Mouse (Mus musculus) spleen, adult 2 months (tissue): ENCODE measurements around the gene Cep72. TPM values are rescaled to one million over a fixed set of nuclear protein-coding genes. Genes with fewer than 3 reads are reported as not detected.
"Not testable (repeated sequence)": the region's sequence is repeated elsewhere in the genome, so short reads cannot be mapped to it uniquely, and the experiment has no call there.

Experiments
- DNase-seq, 2 experiments: peaks; one replicate each; pipeline versions ENCODE4 v3.0.0 to v3.0.0-alpha.2; 2012 to 2021; ENCODE audit warnings: low spot score in 2 of 2, low read depth in 1 of 2
- H3K27ac ChIP-seq: fragments of 200-500 bp; 2 replicates; pipeline ENCODE4 v1.5.1; 2012; ENCODE audit warnings: low read length, inconsistent platforms; ENCODE audit not compliant: insufficient read depth
- H3K27me3 ChIP-seq: fragments of 200-500 bp; 2 replicates; pipeline ENCODE4 v1.6.1; 2012; ENCODE audit warnings: mild to moderate bottlenecking, moderate library complexity, low read length, inconsistent platforms; ENCODE audit not compliant: control insufficient read depth, insufficient read depth
- H3K36me3 ChIP-seq: fragments of 200-500 bp; 2 replicates; pipeline ENCODE4 v1.6.1; 2012; ENCODE audit warnings: mild to moderate bottlenecking, low read length, inconsistent platforms; ENCODE audit not compliant: control insufficient read depth, insufficient read depth
- H3K4me1 ChIP-seq: fragments of 200-500 bp; 2 replicates; pipeline ENCODE4 v1.6.1; 2011; ENCODE audit warnings: inconsistent platforms; ENCODE audit not compliant: control insufficient read depth, insufficient read depth, insufficient read length
- H3K4me3 ChIP-seq: fragments of 200-500 bp; 2 replicates; pipeline ENCODE4 v1.5.1; 2011; ENCODE audit warnings: mild to moderate bottlenecking, inconsistent platforms; ENCODE audit not compliant: insufficient read depth, insufficient read length; ENCODE audit errors: extremely low read depth
- CTCF ChIP-seq: fragments of 200-500 bp; IDR thresholded peaks from 2 replicates; pipeline ENCODE4 v1.5.1; 2011; ENCODE audit warnings: mild to moderate bottlenecking, inconsistent platforms; ENCODE audit not compliant: insufficient read depth, insufficient read length, insufficient replicate concordance; ENCODE audit errors: extremely low read depth
- POLR2A ChIP-seq: fragments of 200-500 bp; IDR thresholded peaks from 2 replicates; pipeline ENCODE4 v1.6.1; 2011; ENCODE audit warnings: low read depth, low read length, inconsistent platforms
- WGBS: fragments of 180-500 bp; shearing (Covaris S2); methylation state at CpG from one replicate; pipeline ENCODE4 v1.1.7; 2018; 5-methylcytosine and 5-hydroxymethylcytosine counted together
- polyA plus RNA-seq: library from polyadenylated mRNA; depleted of rRNA; stranded (reverse); fragments of >200 nt; gene quantifications from 2 replicates; pipeline ENCODE4 v1.2.3, GENCODE M21; 2012

Cep72 gene
- polyA plus RNA-seq, 1 experiment = 2.4 TPM

- 34% methylated on average over 2 of the region's 2 CpGs for WGBS
- Histone ChIP-seq H3K4me1 (no peaks in the 10 kb centered on the region), H3K36me3 (no peaks in the 10 kb centered on the region), H3K27me3 (no peaks in the 10 kb centered on the region), H3K4me3 (no peak overlapping the region), H3K27ac (no peak overlapping the region)
- peak in 1 of 2 experiments; percentile 22 for DNase-seq
- TF ChIP-seq CTCF (peak; percentile 49; the same call in 1 of the 2 replicates), POLR2A (no peak)
Observed at GRCm38 (mm10) chr13:74096715-74097363, 34.7 kb upstream of the Cep72 start.

DNA sequence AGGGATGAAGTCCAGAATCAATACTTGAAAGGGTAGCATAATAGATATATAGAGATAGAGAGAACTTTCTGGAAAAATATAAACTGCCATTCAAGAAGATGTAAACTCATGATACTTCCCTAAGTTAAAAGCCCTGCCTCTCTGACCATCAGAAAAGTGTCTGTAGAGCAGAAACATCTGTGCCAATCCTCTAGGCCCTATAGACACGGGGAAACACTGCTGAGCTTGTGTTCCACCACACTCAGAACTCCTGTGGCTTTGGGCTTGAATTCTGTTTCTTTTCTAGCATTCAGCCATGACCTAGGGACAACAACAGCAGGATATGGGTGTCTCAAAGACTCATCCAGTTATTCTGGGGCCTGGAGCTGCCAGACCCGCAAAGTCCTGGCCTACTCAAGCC, 33.8 kb upstream of the Cep72 start:
- H3K4me1 ChIP-seq = no peaks in the 10 kb centered on the region
- no peaks in the 10 kb centered on the region for H3K36me3 ChIP-seq
- TF ChIP-seq POLR2A (no peak), CTCF (no peak)
- H3K27ac ChIP-seq = no peak overlapping the region
- DNase-seq = no peak
- 69% methylated on average over 2 of the region's 2 CpGs for WGBS
- no peaks in the 10 kb centered on the region for H3K27me3 ChIP-seq
- no peak overlapping the region for H3K4me3 ChIP-seq

DNA sequence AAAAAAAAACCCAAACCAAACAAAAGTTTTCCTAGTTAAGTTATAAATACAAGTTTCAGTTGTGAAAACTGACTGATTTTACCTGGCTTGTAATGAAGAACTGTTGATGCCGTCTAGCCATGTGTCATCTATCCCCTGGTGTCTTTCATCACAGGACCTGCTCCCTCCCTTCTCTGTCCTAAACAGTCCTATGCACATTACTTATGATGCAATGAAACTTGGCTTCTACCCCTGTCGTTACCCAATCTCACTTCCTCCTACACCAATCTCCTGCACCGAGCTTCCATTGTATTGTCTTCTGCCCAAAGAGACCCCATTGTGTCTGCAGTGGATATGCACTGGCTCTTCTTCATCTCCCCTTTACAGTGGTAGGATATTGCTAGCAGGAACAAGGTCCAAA, 28.2 kb upstream of the Cep72 start:
- 33% methylated on average over 3 of the region's 3 CpGs for WGBS
- Histone ChIP-seq H3K27ac (no peak overlapping the region), H3K4me1 (no peaks in the 10 kb centered on the region), H3K4me3 (no peak overlapping the region), H3K27me3 (no peaks in the 10 kb centered on the region), H3K36me3 (no peaks in the 10 kb centered on the region)
- DNase-seq = no peak
- TF ChIP-seq POLR2A = no peak
- TF ChIP-seq CTCF = no peak

DNA sequence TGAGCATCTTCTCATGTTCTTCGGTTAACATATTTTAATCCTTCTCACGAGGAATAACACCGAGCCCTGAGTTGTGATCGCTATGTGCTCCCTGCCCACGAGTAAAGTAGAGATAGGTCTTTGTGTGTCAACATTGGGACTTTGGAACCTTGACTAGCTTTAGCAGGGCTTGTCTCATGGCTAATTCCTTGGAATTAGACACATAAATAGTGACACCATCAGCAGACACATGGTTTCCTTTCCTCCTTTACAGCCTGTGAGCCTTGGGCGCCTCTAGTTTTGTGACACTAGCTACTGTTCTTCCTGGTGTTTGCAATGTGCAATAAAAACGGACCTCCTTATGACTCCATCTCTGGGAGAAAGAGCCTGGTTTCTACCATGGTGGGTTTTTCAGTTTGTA, 11.3 kb upstream of the Cep72 start:
- Histone ChIP-seq H3K27me3 (peaks cover 2% of the 10 kb centered on the region; the same call in 1 of the 2 replicates), H3K36me3 (no peaks in the 10 kb centered on the region), H3K4me1 (no peaks in the 10 kb centered on the region), H3K27ac (no peak overlapping the region), H3K4me3 (no peak overlapping the region)
- DNase-seq = no peak
- WGBS = 87% methylated on average over 7 of the region's 7 CpGs
- no peak for TF ChIP-seq CTCF
- TF ChIP-seq POLR2A = no peak

GRCm38 (mm10) chr13:74071714-74072113, 9.6 kb upstream of the Cep72 start:
- H3K27me3 ChIP-seq = peaks cover 2% of the 10 kb centered on the region; the same call in 1 of the 2 replicates
- no peak overlapping the region for H3K4me3 ChIP-seq
- no peaks in the 10 kb centered on the region for H3K36me3 ChIP-seq
- no peaks in the 10 kb centered on the region for H3K4me1 ChIP-seq
- TF ChIP-seq CTCF (no peak), POLR2A (no peak)
- no peak for DNase-seq
- H3K27ac ChIP-seq = no peak overlapping the region
- WGBS = 75% methylated on average over 3 of the region's 3 CpGs

- WGBS = 65% methylated on average over 1 of the region's 1 CpGs
- not testable (repeated sequence) for H3K27ac ChIP-seq, DNase-seq, H3K4me1 ChIP-seq, H3K36me3 ChIP-seq, H3K4me3 ChIP-seq, H3K27me3 ChIP-seq
Observed at GRCm38 (mm10) chr13:74071244-74071643, 9.1 kb upstream of the Cep72 start.

- DNase-seq = no peak
- no peaks in the 10 kb centered on the region for H3K36me3 ChIP-seq
- H3K27ac ChIP-seq = no peak overlapping the region
- H3K4me1 ChIP-seq = no peaks in the 10 kb centered on the region; the same call in 1 of the 2 replicates
- WGBS = 92% methylated on average over 1 of the region's 1 CpGs
- TF ChIP-seq POLR2A (no peak), CTCF (no peak)
- no peak overlapping the region for H3K4me3 ChIP-seq
- H3K27me3 ChIP-seq = no peaks in the 10 kb centered on the region
Observed at GRCm38 (mm10) chr13:74066576-74066975, 4.5 kb upstream of the Cep72 start.
